Mouse (Mus musculus) ovary, postnatal 14 days (tissue): ENCODE data around the gene Catsper3.

Source experiments
- DNase-seq: peaks from one replicate; pipeline ENCODE4 v3.0.0; 2022; ENCODE audit warnings: low spot score

The Catsper3 gene

GRCm38 (mm10) chr13:55852205-55852604 is 67.8 kb downstream of the Catsper3 start:
- DNase-seq, result no peak

- no peak for DNase-seq
These were observed 71.4 kb downstream of the Catsper3 start for GRCm38 (mm10) chr13:55855793-55856192.

GRCm38 (mm10) chr13:55858463-55858862 is 74.1 kb downstream of the Catsper3 start:
- DNase-seq, result no peak
